Mouse (Mus musculus) neural tube, embryonic 14.5 days (tissue): ENCODE results near the gene Sorcs3. TPM values are rescaled to one million over a fixed set of nuclear protein-coding genes. Genes with fewer than 3 reads are reported as not detected.

Source experiments
- ATAC-seq: fragments of 200-750 bp; cut with Nextera tagmentation; 2 replicates; pipeline ENCODE4 v1.8.0; 2017; ENCODE audit warnings: low read depth, mild to moderate bottlenecking, moderate TSS enrichment, moderate library complexity
- H3K27ac ChIP-seq: fragments of 300-500 bp; sonication (generic); 2 replicates; pipeline ENCODE4 v1.5.1; 2014; ENCODE audit warnings: low read depth, mild to moderate bottlenecking, control low read depth, low read length, moderate library complexity, mixed read lengths
- H3K27me3 ChIP-seq: fragments of 300-500 bp; sonication (generic); 2 replicates; pipeline ENCODE4 v1.6.1; 2014; ENCODE audit warnings: low read length; ENCODE audit not compliant: control insufficient read depth, insufficient read depth
- H3K36me3 ChIP-seq: fragments of 300-500 bp; sonication (generic); 2 replicates; pipeline ENCODE4 v1.6.1; 2014; ENCODE audit warnings: low read length, mixed read lengths; ENCODE audit not compliant: control insufficient read depth, insufficient read depth
- H3K4me1 ChIP-seq: fragments of 300-500 bp; sonication (generic); 2 replicates; pipeline ENCODE4 v1.6.1; 2014; ENCODE audit warnings: low read length; ENCODE audit not compliant: control insufficient read depth, insufficient read depth
- H3K4me2 ChIP-seq: fragments of 300-500 bp; sonication (generic); 2 replicates; pipeline ENCODE4 v1.6.1; 2014; ENCODE audit warnings: mild to moderate bottlenecking, low read depth, low read length, control low read depth
- H3K4me3 ChIP-seq: fragments of 300-500 bp; sonication (generic); 2 replicates; pipeline ENCODE4 v1.5.1; 2014; ENCODE audit warnings: low read depth, low read length, control low read depth, mixed read lengths
- H3K9ac ChIP-seq: fragments of 300-500 bp; sonication (generic); replicated peaks from 2 replicates; pipeline ENCODE4 v1.6.1; 2014; ENCODE audit warnings: low read depth, mild to moderate bottlenecking, control low read depth, low read length, mixed read lengths
- H3K9me3 ChIP-seq: fragments of 300-500 bp; sonication (generic); 2 replicates; pipeline ENCODE4 v1.6.1; 2016; ENCODE audit warnings: low read length; ENCODE audit not compliant: control insufficient read depth
- WGBS: fragments of 180-500 bp; shearing (Covaris S2); extraction: QIAGEN DNeasy Blood & Tissue Kit; methylation state at CpG from one replicate; pipeline ENCODE4 v1.1.7; 2014; 5-methylcytosine and 5-hydroxymethylcytosine counted together
- polyA plus RNA-seq: library from polyadenylated mRNA; unstranded; fragments of >200 nt; fragmentation: Nextera tagmentation; extraction: Ambion mirVana; gene quantifications from 2 replicates; pipeline ENCODE4 v1.2.1, GENCODE M21; 2014

The Sorcs3 gene
- polyA plus RNA-seq, 1 experiment from 2014 or later: 18.3 TPM

GRCm38 (mm10) chr19:48260671-48261070 is 54.8 kb downstream of the Sorcs3 start:
- no peaks in the 10 kb centered on the region for H3K36me3 ChIP-seq
- H3K9ac ChIP-seq: no peak overlapping the region
- H3K4me1 ChIP-seq: no peaks in the 10 kb centered on the region
- H3K27me3 ChIP-seq: no peaks in the 10 kb centered on the region
- H3K27ac ChIP-seq: no peak overlapping the region
- H3K4me3 ChIP-seq: no peak overlapping the region
- H3K4me2 ChIP-seq: no peak overlapping the region
- WGBS: 84% methylated on average over 8 of the region's 8 CpGs
- H3K9me3 ChIP-seq: no peaks in the 10 kb centered on the region
- no peak for ATAC-seq

- 42% methylated on average over 5 of the region's 5 CpGs for WGBS
- H3K4me3 ChIP-seq: no peak overlapping the region
- no peaks in the 10 kb centered on the region for H3K27me3 ChIP-seq
- no peak overlapping the region for H3K27ac ChIP-seq
- H3K9me3 ChIP-seq: no peaks in the 10 kb centered on the region
- H3K36me3 ChIP-seq: no peaks in the 10 kb centered on the region
- ATAC-seq: no peak
- no peak overlapping the region for H3K4me2 ChIP-seq
- no peak overlapping the region for H3K9ac ChIP-seq
- no peaks in the 10 kb centered on the region for H3K4me1 ChIP-seq
Observed at GRCm38 (mm10) chr19:48263750-48264149, 57.9 kb downstream of the Sorcs3 start.

- ATAC-seq: peak; percentile 34; the same call in 1 of the 2 replicates
- Histone ChIP-seq H3K9ac (no peak overlapping the region), H3K4me1 (0 out of 2 replicates have a peak, but pooled peaks cover 2% of the 10 kb centered on the region), H3K27me3 (no peaks in the 10 kb centered on the region), H3K9me3 (no peaks in the 10 kb centered on the region), H3K27ac (no peak overlapping the region), H3K4me2 (no peak overlapping the region), H3K36me3 (no peaks in the 10 kb centered on the region), H3K4me3 (no peak overlapping the region)
- 58% methylated on average over 8 of the region's 8 CpGs for WGBS
Observed at GRCm38 (mm10) chr19:48280273-48280672, 74.4 kb downstream of the Sorcs3 start.

- Histone ChIP-seq H3K27me3 (no peaks in the 10 kb centered on the region), H3K4me1 (0 out of 2 replicates have a peak, but pooled peaks cover 2% of the 10 kb centered on the region), H3K27ac (no peak overlapping the region), H3K9me3 (no peaks in the 10 kb centered on the region), H3K36me3 (no peaks in the 10 kb centered on the region), H3K4me3 (no peak overlapping the region), H3K9ac (no peak overlapping the region), H3K4me2 (no peak overlapping the region)
- 43% methylated on average over 6 of the region's 6 CpGs for WGBS
- no peak for ATAC-seq
Observed at GRCm38 (mm10) chr19:48282250-48282649, 76.4 kb downstream of the Sorcs3 start.

GRCm38 (mm10) chr19:48283217-48283616 is 77.4 kb downstream of the Sorcs3 start:
- ATAC-seq: no peak
- no peaks in the 10 kb centered on the region for H3K9me3 ChIP-seq
- no peaks in the 10 kb centered on the region for H3K27me3 ChIP-seq
- 35% methylated on average over 4 of the region's 4 CpGs for WGBS
- no peak overlapping the region for H3K9ac ChIP-seq
- 0 out of 2 replicates have a peak, but pooled peaks cover 2% of the 10 kb centered on the region for H3K4me1 ChIP-seq
- no peak overlapping the region for H3K4me3 ChIP-seq
- no peak overlapping the region for H3K27ac ChIP-seq
- H3K4me2 ChIP-seq: no peak overlapping the region
- no peaks in the 10 kb centered on the region for H3K36me3 ChIP-seq

GRCm38 (mm10) chr19:48285602-48286225 is 79.9 kb downstream of the Sorcs3 start:
- Histone ChIP-seq H3K9me3 (no peaks in the 10 kb centered on the region), H3K4me1 (0 out of 2 replicates have a peak, but pooled peaks cover 2% of the 10 kb centered on the region), H3K9ac (no peak overlapping the region), H3K4me2 (no peak overlapping the region), H3K27ac (no peak overlapping the region), H3K4me3 (no peak overlapping the region), H3K27me3 (no peaks in the 10 kb centered on the region), H3K36me3 (no peaks in the 10 kb centered on the region)
- ATAC-seq: no peak
- WGBS: 61% methylated on average over 10 of the region's 10 CpGs

- Histone ChIP-seq H3K27ac (no peak overlapping the region), H3K4me2 (no peak overlapping the region), H3K4me1 (no peaks in the 10 kb centered on the region), H3K36me3 (no peaks in the 10 kb centered on the region), H3K9me3 (no peaks in the 10 kb centered on the region), H3K4me3 (no peak overlapping the region), H3K9ac (no peak overlapping the region), H3K27me3 (no peaks in the 10 kb centered on the region)
- 94% methylated on average over 2 of the region's 2 CpGs for WGBS
- ATAC-seq: no peak
Observed at GRCm38 (mm10) chr19:48294251-48294650, 88.4 kb downstream of the Sorcs3 start.

GRCm38 (mm10) chr19:48298384-48298783 is 92.6 kb downstream of the Sorcs3 start:
- no peaks in the 10 kb centered on the region for H3K27me3 ChIP-seq
- no peaks in the 10 kb centered on the region for H3K36me3 ChIP-seq
- WGBS: 78% methylated on average over 2 of the region's 2 CpGs
- no peak overlapping the region for H3K9ac ChIP-seq
- no peak for ATAC-seq
- no peaks in the 10 kb centered on the region for H3K9me3 ChIP-seq
- no peak overlapping the region for H3K4me3 ChIP-seq
- H3K4me1 ChIP-seq: peaks cover 10% of the 10 kb centered on the region
- H3K27ac ChIP-seq: no peak overlapping the region
- no peak overlapping the region for H3K4me2 ChIP-seq

- Histone ChIP-seq H3K4me2 (no peak overlapping the region), H3K36me3 (no peaks in the 10 kb centered on the region), H3K27me3 (no peaks in the 10 kb centered on the region), H3K9me3 (no peaks in the 10 kb centered on the region), H3K9ac (no peak overlapping the region), H3K4me1 (peaks cover 10% of the 10 kb centered on the region), H3K27ac (peak overlapping the region; percentile 69), H3K4me3 (no peak overlapping the region)
- 29% methylated on average over 14 of the region's 14 CpGs for whole genome bisulfite sequencing
- peak; percentile 77 for ATAC-seq
Observed at GRCm38 (mm10) chr19:48300440-48301231, 94.8 kb downstream of the Sorcs3 start.
